Mouse (Mus musculus): ENCODE data around the gene Glis3.
A peak's percentile ranks its signal among the peaks of the same experiment; 100 is the strongest.

The Glis3 gene

GRCm38 (mm10) chr19:28591736-28592477, 88.0 kb downstream of the Glis3 start:
- DNase-seq (ENCODE audit: low spot score) = no peak

GRCm38 (mm10) chr19:28580499-28580898, 99.4 kb downstream of the Glis3 start:
- peak; percentile 18 for DNase-seq (ENCODE audit: low spot score)

GRCm38 (mm10) chr19:28579724-28580375, 100.0 kb downstream of the Glis3 start:
- no peak for DNase-seq (ENCODE audit: low spot score)

- no peak for DNase-seq (ENCODE audit: low spot score)
Observed at GRCm38 (mm10) chr19:28577023-28577422, 102.9 kb downstream of the Glis3 start.

GRCm38 (mm10) chr19:28576619-28577018, 103.3 kb downstream of the Glis3 start:
- DNase-seq (ENCODE audit: low spot score) = no peak

GRCm38 (mm10) chr19:28573641-28574040, 106.2 kb downstream of the Glis3 start:
- no peak for DNase-seq (ENCODE audit: low spot score)

GRCm38 (mm10) chr19:28569856-28570255, 110.0 kb downstream of the Glis3 start:
- DNase-seq (ENCODE audit: low spot score) = no peak

GRCm38 (mm10) chr19:28567100-28567499, 112.8 kb downstream of the Glis3 start:
- DNase-seq (ENCODE audit: low spot score) = no peak

- DNase-seq (ENCODE audit: low spot score) = no peak
Observed at GRCm38 (mm10) chr19:28566554-28566953, 113.3 kb downstream of the Glis3 start.

- DNase-seq (ENCODE audit: low spot score) = no peak
Observed at GRCm38 (mm10) chr19:28561697-28562002, 118.2 kb downstream of the Glis3 start.

GRCm38 (mm10) chr19:28560801-28561696, 118.8 kb downstream of the Glis3 start:
- no peak for DNase-seq (ENCODE audit: low spot score)

DNA sequence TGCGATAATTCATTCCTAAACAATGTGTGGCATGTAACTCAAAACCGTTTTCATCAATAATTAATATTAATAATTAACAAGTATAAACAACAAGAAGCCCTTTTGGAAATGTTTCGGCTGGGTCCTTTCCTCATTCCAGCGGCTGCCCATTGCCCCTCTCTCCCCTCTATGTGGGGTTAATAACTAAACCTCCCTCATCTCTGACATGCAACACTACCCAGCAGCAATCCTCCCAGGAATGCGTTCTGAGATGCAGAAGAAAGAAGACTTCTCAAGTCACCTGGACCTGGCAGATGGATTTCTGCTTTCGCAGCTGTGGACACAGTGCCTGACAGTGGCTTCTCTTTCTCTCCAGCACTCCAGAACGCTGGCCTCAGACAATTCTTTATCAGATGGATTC, 120.0 kb downstream of the Glis3 start:
- no peak for DNase-seq (ENCODE audit: low spot score)

DNA sequence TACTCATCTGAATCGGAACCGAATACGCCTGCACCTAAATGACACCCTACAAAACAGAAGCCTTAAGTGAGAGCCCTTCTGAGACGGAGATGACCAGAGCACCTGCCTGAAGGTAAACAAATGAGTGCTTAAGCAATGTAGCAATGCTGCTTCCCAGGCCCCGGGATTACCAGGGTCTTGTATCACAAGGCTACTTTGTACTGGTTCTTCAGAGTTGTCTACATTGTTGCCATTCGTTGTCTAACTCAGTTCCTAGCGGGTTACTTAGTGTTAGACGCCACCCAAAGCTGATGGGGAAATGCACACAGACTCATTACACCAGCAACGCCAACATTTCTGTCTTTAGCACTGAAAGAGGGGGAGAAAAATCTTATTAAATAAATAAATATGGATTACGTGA, 120.5 kb downstream of the Glis3 start:
- DNase-seq (ENCODE audit: low spot score) = no peak

DNA sequence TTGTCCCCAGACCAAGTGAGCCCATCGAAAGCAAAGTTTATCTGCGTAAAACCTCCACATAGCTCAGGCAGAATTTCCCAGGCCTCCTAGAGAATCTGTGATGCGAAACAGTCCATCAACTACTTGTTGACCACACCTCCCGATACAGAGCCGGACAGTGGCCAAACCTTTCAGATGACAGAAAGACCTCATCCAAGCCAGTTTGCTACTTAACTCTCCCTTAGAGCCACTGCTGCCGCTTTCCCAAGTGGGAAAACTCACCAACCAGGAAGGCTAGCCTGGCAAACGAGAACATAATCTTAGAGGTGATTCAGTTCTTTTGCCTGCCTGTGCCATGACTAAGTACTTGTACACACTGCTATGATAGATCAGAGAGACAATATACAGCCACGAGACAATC, 121.2 kb downstream of the Glis3 start:
- no peak for DNase-seq (ENCODE audit: low spot score)

- DNase-seq (ENCODE audit: low spot score) = no peak
Observed at GRCm38 (mm10) chr19:28557559-28558328, 122.1 kb downstream of the Glis3 start.

GRCm38 (mm10) chr19:28555181-28555929, 124.5 kb downstream of the Glis3 start:
- no peak for DNase-seq (ENCODE audit: low spot score)

DNA sequence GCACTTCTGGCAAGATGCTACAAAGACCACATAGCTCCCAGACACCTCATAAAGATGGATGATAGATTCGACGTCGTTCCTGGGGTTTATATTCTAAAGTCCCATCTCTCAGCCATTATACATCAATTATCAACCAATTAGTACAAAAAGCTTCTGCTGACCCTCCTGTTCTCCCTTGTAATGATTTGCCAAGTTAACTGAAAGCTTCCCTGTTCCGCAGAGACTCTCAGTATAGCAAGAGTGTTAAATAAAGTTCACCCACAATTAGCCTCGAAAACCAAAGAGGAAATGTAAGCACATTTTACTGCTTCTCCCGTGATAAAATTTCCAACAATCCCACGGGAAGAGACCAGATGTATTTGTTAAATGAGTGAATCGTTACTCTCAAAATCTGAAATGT, 129.3 kb downstream of the Glis3 start:
- no peak for DNase-seq (ENCODE audit: low spot score)

DNA sequence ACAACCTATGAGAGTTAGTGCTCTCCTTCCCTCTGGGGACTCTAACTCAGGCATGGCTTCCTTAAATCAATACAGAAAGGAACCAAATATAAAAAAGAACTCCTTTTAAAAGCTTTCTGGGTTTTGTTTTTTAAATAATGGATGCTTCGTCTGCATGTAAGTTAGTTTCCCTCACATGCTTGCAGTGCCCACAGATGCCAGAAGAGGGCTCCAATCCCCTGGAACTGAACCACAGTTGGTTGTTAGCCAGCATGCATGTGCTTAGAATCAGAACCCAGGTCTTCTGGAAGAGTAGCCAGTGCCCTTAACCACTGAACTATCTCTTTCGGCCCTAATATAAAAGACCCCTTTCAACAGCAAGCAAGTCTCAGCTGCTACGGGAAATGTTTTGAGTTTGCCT, 132.9 kb downstream of the Glis3 start:
- no peak for DNase-seq (ENCODE audit: low spot score)

GRCm38 (mm10) chr19:28545493-28545892, 134.4 kb downstream of the Glis3 start:
- no peak for DNase-seq (ENCODE audit: low spot score)

DNA sequence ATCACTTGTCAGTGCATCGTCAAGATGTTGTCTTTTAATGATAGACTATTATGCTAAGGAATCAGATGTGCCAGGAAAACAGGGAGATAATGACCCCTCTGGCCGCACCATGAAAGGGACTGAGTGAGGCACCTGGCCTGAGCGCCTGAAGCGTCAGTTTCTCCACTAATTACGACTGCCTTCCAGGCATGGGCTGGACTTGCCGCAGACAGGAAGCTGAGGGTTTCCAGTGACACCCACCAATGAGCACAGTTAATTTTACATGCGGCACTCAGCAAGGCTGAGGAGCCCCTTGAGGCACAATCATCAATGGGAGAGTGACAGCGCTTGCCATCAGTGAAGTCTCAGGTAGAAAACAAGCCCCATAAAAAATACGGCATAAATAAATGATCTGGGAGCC, 141.1 kb downstream of the Glis3 start:
- no peak for DNase-seq (ENCODE audit: low spot score)

GRCm38 (mm10) chr19:28534964-28535363, 144.9 kb downstream of the Glis3 start:
- no peak for DNase-seq (ENCODE audit: low spot score)

Measured in left cerebral cortex, adult 11 months (tissue).